Mouse (Mus musculus) ES-Bruce4 (cell line): ENCODE results near the gene Pnpla7.
A peak's percentile ranks its signal among the peaks of the same experiment; 100 is the strongest.

Experiments used
- CTCF ChIP-seq: IDR thresholded peaks from one replicate; pipeline ENCODE4 v1.8.1; 2011; ENCODE audit warnings: low read depth, low read length
- EP300 ChIP-seq: IDR thresholded peaks from 2 replicates; pipeline ENCODE4 v1.6.1; 2011; ENCODE audit warnings: low read depth, low read length; ENCODE audit not compliant: insufficient read depth
- POLR2A ChIP-seq: IDR thresholded peaks from one replicate; pipeline ENCODE4 v1.8.1; 2011; ENCODE audit warnings: low read length; ENCODE audit not compliant: insufficient read depth

DNA sequence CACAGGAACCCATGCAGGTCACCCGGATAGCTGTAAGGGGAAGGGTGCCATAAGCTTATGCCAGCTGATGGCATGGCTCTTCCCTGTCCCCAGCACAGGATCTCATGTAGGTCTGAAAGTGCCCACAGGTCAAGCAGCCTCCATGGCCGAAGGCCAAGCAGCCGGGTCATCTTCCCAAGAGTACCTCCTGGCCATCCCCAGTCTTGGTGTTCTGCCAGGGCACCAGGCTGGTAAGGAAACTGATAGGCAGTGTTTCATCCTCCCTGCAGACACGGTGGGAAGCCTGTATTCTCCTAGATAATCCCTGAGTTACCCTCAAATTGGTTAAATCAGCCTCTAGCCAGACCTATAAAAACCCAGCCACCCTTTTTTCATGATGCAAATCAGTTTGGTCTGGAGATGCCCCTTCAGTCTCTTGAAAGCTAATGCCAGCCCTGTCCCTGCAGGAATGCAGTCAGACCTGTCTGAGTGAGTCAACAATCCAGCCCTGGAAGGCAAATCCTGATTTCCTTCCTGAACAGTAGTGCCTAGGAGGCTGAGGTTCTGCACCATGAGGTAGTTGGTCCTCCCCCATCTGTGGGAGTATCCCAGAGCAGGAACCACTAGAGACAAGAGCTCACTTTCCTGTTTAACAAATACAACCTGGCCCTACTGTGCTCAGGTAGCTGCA, 47.9 kb upstream of the Pnpla7 start:
- TF ChIP-seq CTCF (no peak), POLR2A (no peak), EP300 (peak; percentile 69)
